Mouse (Mus musculus) stomach, postnatal 0 days (tissue): ENCODE measurements around the gene Gna14. TPM values are rescaled to one million over a fixed set of nuclear protein-coding genes. Genes with fewer than 3 reads are reported as not detected.

Source experiments
- ATAC-seq: fragments of 200-750 bp; cut with Nextera tagmentation; 2 replicates; pipeline ENCODE4 v1.8.0; 2017; ENCODE audit not compliant: low FRiP score, low TSS enrichment
- DNase-seq: peaks from one replicate; pipeline ENCODE4 v3.0.0-alpha.2; 2016; ENCODE audit warnings: low spot score
- H3K27ac ChIP-seq: fragments of 300-500 bp; sonication (generic); replicated peaks from 2 replicates; pipeline ENCODE4 v1.5.1; 2014; ENCODE audit warnings: mild to moderate bottlenecking, control low read depth
- H3K27me3 ChIP-seq: fragments of 300-500 bp; sonication (generic); 2 replicates; pipeline ENCODE4 v1.6.1; 2014; ENCODE audit warnings: low read length; ENCODE audit not compliant: control insufficient read depth, insufficient read depth
- H3K36me3 ChIP-seq: fragments of 300-500 bp; sonication (generic); 2 replicates; pipeline ENCODE4 v1.6.1; 2014; ENCODE audit warnings: low read length, mixed read lengths; ENCODE audit not compliant: control insufficient read depth, insufficient read depth
- H3K4me1 ChIP-seq: fragments of 300-500 bp; sonication (generic); replicated peaks from 2 replicates; pipeline ENCODE4 v1.6.1; 2014; ENCODE audit warnings: antibody characterized with exemption; ENCODE audit not compliant: control insufficient read depth, insufficient read depth
- H3K4me2 ChIP-seq: fragments of 300-500 bp; sonication (generic); replicated peaks from 2 replicates; pipeline ENCODE4 v1.6.1; 2014; ENCODE audit warnings: low read depth, mild to moderate bottlenecking, control low read depth, moderate library complexity
- H3K4me3 ChIP-seq: fragments of 300-500 bp; sonication (generic); 2 replicates; pipeline ENCODE4 v1.5.1; 2014; ENCODE audit warnings: low read depth, low read length, control low read depth
- H3K9ac ChIP-seq: fragments of 300-500 bp; sonication (generic); 2 replicates; pipeline ENCODE4 v1.6.1; 2014; ENCODE audit warnings: mild to moderate bottlenecking, low read length, control low read depth, mixed read lengths
- H3K9me3 ChIP-seq: fragments of 300-500 bp; sonication (generic); 2 replicates; pipeline ENCODE4 v1.6.1; 2016; ENCODE audit warnings: low read length; ENCODE audit not compliant: control insufficient read depth
- CTCF ChIP-seq: IDR thresholded peaks from 2 replicates; pipeline ENCODE4 v1.5.1; 2016; ENCODE audit warnings: antibody characterized with exemption, low read depth, mild to moderate bottlenecking, moderate library complexity
- EP300 ChIP-seq: optimal IDR thresholded peaks from 2 replicates; pipeline ENCODE3; 2016; ENCODE audit warnings: antibody characterized with exemption
- WGBS: fragments of 180-500 bp; shearing (Covaris S2); extraction: QIAGEN DNeasy Blood & Tissue Kit; methylation state at CpG from one replicate; pipeline ENCODE4 v1.1.7; 2014; 5-methylcytosine and 5-hydroxymethylcytosine counted together
- polyA plus RNA-seq: library from polyadenylated mRNA; unstranded; fragments of >200 nt; fragmentation: Nextera tagmentation; extraction: Ambion mirVana; gene quantifications from 2 replicates; pipeline ENCODE4 v1.2.1, GENCODE M21; 2015

The Gna14 gene
- polyA plus RNA-seq: 9.0 and 11.7 TPM in 2 replicates

GRCm38 (mm10) chr19:16435531-16436231 lies at the start of gene Gna14:
Gene Gna14, plus strand, starts transcription at chr19:16435762.
- Histone ChIP-seq H3K4me3 (peak within 1 kb of the TSS; percentile 49), H3K36me3 (no peaks in the 10 kb centered on the region), H3K4me2 (peak within 1 kb of the TSS; percentile 86), H3K27ac (peak within 1 kb of the TSS; percentile 30), H3K27me3 (no peaks in the 10 kb centered on the region), H3K9ac (peak within 1 kb of the TSS; percentile 56), H3K4me1 (peaks cover 5% of the 10 kb centered on the region; the same call in 1 of the 2 replicates), H3K9me3 (no peaks in the 10 kb centered on the region)
- TF ChIP-seq EP300 (no peak), CTCF (peak; percentile 79)
- DNase-seq (peak; percentile 82), ATAC-seq (peak; percentile 82)
- 2% methylated on average over 27 of the region's 27 CpGs for WGBS

- no peaks in the 10 kb centered on the region for H3K27me3 ChIP-seq
- 45% methylated on average over 6 of the region's 6 CpGs for WGBS
- no peak overlapping the region for H3K4me2 ChIP-seq
- ATAC-seq (0 out of 2 replicates have a peak, but pooled peaks have one; percentile 49), DNase-seq (no peak)
- H3K9ac ChIP-seq: no peak overlapping the region
- H3K36me3 ChIP-seq: peaks cover 2% of the 10 kb centered on the region; the same call in 1 of the 2 replicates
- H3K4me3 ChIP-seq: no peak overlapping the region
- TF ChIP-seq EP300 (no peak), CTCF (no peak)
- no peaks in the 10 kb centered on the region for H3K9me3 ChIP-seq
- H3K4me1 ChIP-seq: no peaks in the 10 kb centered on the region
- H3K27ac ChIP-seq: no peak overlapping the region
Observed at GRCm38 (mm10) chr19:16386514-16386913, 49.0 kb upstream of the Gna14 start.

GRCm38 (mm10) chr19:16390192-16390795 lies 45.3 kb upstream of the Gna14 start:
- Histone ChIP-seq H3K36me3 (peaks cover 5% of the 10 kb centered on the region; the same call in 1 of the 2 replicates), H3K9me3 (no peaks in the 10 kb centered on the region), H3K4me1 (no peaks in the 10 kb centered on the region), H3K4me2 (no peak overlapping the region), H3K27ac (no peak overlapping the region), H3K4me3 (no peak overlapping the region), H3K9ac (no peak overlapping the region), H3K27me3 (no peaks in the 10 kb centered on the region)
- ATAC-seq: no peak
- no peak for DNase-seq
- 79% methylated on average over 6 of the region's 6 CpGs for WGBS
- no peak for TF ChIP-seq CTCF
- TF ChIP-seq EP300: no peak

- H3K4me2 ChIP-seq: no peak overlapping the region
- no peaks in the 10 kb centered on the region for H3K9me3 ChIP-seq
- H3K4me1 ChIP-seq: no peaks in the 10 kb centered on the region
- no peak overlapping the region for H3K27ac ChIP-seq
- H3K4me3 ChIP-seq: no peak overlapping the region
- no peaks in the 10 kb centered on the region for H3K27me3 ChIP-seq
- 81% methylated on average over 5 of the region's 5 CpGs for WGBS
- H3K9ac ChIP-seq: no peak overlapping the region
- DNase-seq (no peak), ATAC-seq (no peak)
- TF ChIP-seq CTCF: no peak
- TF ChIP-seq EP300: no peak
- peaks cover 3% of the 10 kb centered on the region; the same call in 1 of the 2 replicates for H3K36me3 ChIP-seq
Observed at GRCm38 (mm10) chr19:16394381-16394780, 41.2 kb upstream of the Gna14 start.

GRCm38 (mm10) chr19:16403101-16403500 lies 32.5 kb upstream of the Gna14 start:
- Histone ChIP-seq H3K27ac (no peak overlapping the region), H3K9ac (no peak overlapping the region), H3K9me3 (no peaks in the 10 kb centered on the region), H3K27me3 (no peaks in the 10 kb centered on the region), H3K36me3 (no peaks in the 10 kb centered on the region), H3K4me1 (no peaks in the 10 kb centered on the region), H3K4me2 (no peak overlapping the region), H3K4me3 (no peak overlapping the region)
- DNase-seq (no peak), ATAC-seq (no peak)
- 71% methylated on average over 6 of the region's 6 CpGs for WGBS
- TF ChIP-seq CTCF (no peak), EP300 (no peak)

- no peak overlapping the region for H3K4me3 ChIP-seq
- TF ChIP-seq CTCF: no peak
Observed at GRCm38 (mm10) chr19:16407727-16408126, 27.8 kb upstream of the Gna14 start.

More at GRCm38 (mm10) chr19:16407727-16408126, 27.8 kb upstream of the Gna14 start:
- Histone ChIP-seq H3K36me3 (no peaks in the 10 kb centered on the region), H3K9me3 (no peaks in the 10 kb centered on the region), H3K27ac (no peak overlapping the region), H3K4me2 (no peak overlapping the region), H3K27me3 (no peaks in the 10 kb centered on the region), H3K9ac (no peak overlapping the region), H3K4me1 (no peaks in the 10 kb centered on the region)
- 80% methylated on average over 1 of the region's 1 CpGs for WGBS
- ATAC-seq (no peak), DNase-seq (no peak)
